Mouse (Mus musculus) lung, embryonic 14.5 days (tissue): ENCODE results near the gene Haus2. TPM values are rescaled to one million over a fixed set of nuclear protein-coding genes. Genes with fewer than 3 reads are reported as not detected.

Source experiments
- ATAC-seq: fragments of 200-750 bp; cut with Nextera tagmentation; 2 replicates; pipeline ENCODE4 v1.8.0; 2017; ENCODE audit warnings: mild to moderate bottlenecking, moderate TSS enrichment, moderate library complexity; ENCODE audit not compliant: insufficient read depth
- DNase-seq: peaks from one replicate; pipeline ENCODE4 v3.0.0-alpha.2; 2015
- H3K27ac ChIP-seq: fragments of 300-500 bp; sonication (generic); 2 replicates; pipeline ENCODE4 v1.5.1; 2014; ENCODE audit warnings: low read depth, mild to moderate bottlenecking, moderate library complexity
- H3K27me3 ChIP-seq: fragments of 300-500 bp; sonication (generic); 2 replicates; pipeline ENCODE4 v1.6.1; 2014; ENCODE audit warnings: low read length, control low read depth; ENCODE audit not compliant: insufficient read depth
- H3K36me3 ChIP-seq: fragments of 300-500 bp; sonication (generic); 2 replicates; pipeline ENCODE4 v1.6.1; 2014; ENCODE audit warnings: control low read depth; ENCODE audit not compliant: insufficient read depth
- H3K4me1 ChIP-seq: fragments of 300-500 bp; sonication (generic); 2 replicates; pipeline ENCODE4 v1.6.1; 2014; ENCODE audit warnings: antibody characterized with exemption, control low read depth; ENCODE audit not compliant: insufficient read depth
- H3K4me2 ChIP-seq: fragments of 300-500 bp; sonication (generic); 2 replicates; pipeline ENCODE4 v1.6.1; 2014; ENCODE audit warnings: mild to moderate bottlenecking
- H3K4me3 ChIP-seq: fragments of 300-500 bp; sonication (generic); 2 replicates; pipeline ENCODE4 v1.5.1; 2014; ENCODE audit warnings: low read depth, low read length
- H3K9ac ChIP-seq: fragments of 300-500 bp; sonication (generic); 2 replicates; pipeline ENCODE4 v1.6.1; 2014
- H3K9me3 ChIP-seq: fragments of 300-500 bp; sonication (generic); 2 replicates; pipeline ENCODE4 v1.6.1; 2016; ENCODE audit warnings: low read depth, low read length, control low read depth
- CTCF ChIP-seq: IDR thresholded peaks from 2 replicates; pipeline ENCODE4 v1.5.1; 2016; ENCODE audit warnings: antibody characterized with exemption, low read depth
- WGBS: fragments of 180-500 bp; shearing (Covaris S2); extraction: QIAGEN DNeasy Blood & Tissue Kit; methylation state at CpG from one replicate; pipeline ENCODE4 v1.1.7; 2014; 5-methylcytosine and 5-hydroxymethylcytosine counted together
- polyA plus RNA-seq: library from polyadenylated mRNA; unstranded; fragments of >200 nt; fragmentation: Nextera tagmentation; extraction: Ambion mirVana; gene quantifications from 2 replicates; pipeline ENCODE4 v1.2.1, GENCODE M21; 2014

The Haus2 gene
- polyA plus RNA-seq, 1 experiment from 2014 or later, result 25.7 TPM

- Histone ChIP-seq H3K27me3 (no peaks in the 10 kb centered on the region), H3K9me3 (no peaks in the 10 kb centered on the region), H3K4me3 (no peak overlapping the region), H3K4me1 (0 out of 2 replicates have a peak, but pooled peaks cover 7% of the 10 kb centered on the region), H3K36me3 (peaks cover 23% of the 10 kb centered on the region; the same call in 1 of the 2 replicates), H3K27ac (peak overlapping the region; percentile 3; the same call in 1 of the 2 replicates), H3K4me2 (peak overlapping the region; percentile 5; the same call in 1 of the 2 replicates), H3K9ac (no peak overlapping the region)
- TF ChIP-seq CTCF, result no peak
- ATAC-seq (no peak), DNase-seq (no peak)
- 48% methylated on average over 2 of the region's 2 CpGs for WGBS
Measured at GRCm38 (mm10) chr2:120631521-120631920, 22.3 kb downstream of the Haus2 start.

DNA sequence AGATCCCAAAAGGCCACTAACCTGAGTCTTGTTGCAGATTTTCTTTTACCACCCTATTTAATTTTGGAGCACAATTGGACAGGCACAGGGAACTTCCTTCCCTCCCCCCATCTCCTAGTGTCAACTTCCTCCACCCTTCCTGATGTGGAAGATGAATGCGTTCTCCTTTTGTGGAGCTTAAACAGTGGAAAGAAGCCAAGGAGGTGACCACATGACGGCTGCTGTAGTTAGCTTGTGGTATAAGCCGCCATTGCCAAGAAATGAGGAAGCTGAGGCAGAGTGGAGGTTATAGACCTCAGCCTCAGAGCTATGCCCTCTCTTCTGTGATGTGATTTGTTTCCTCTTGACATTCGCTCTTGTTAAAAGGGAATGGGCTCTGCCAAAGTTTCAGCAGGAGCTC, 22.8 kb downstream of the Haus2 start:
- Histone ChIP-seq H3K27ac (peak overlapping the region; percentile 3; the same call in 1 of the 2 replicates), H3K9me3 (no peaks in the 10 kb centered on the region), H3K9ac (no peak overlapping the region), H3K4me1 (0 out of 2 replicates have a peak, but pooled peaks cover 7% of the 10 kb centered on the region), H3K36me3 (peaks cover 23% of the 10 kb centered on the region; the same call in 1 of the 2 replicates), H3K27me3 (no peaks in the 10 kb centered on the region), H3K4me2 (peak overlapping the region; percentile 5; the same call in 1 of the 2 replicates), H3K4me3 (no peak overlapping the region)
- 50% methylated on average over 4 of the region's 4 CpGs for WGBS
- no peak for TF ChIP-seq CTCF
- no peak for ATAC-seq
- DNase-seq, result peak; percentile 70

DNA sequence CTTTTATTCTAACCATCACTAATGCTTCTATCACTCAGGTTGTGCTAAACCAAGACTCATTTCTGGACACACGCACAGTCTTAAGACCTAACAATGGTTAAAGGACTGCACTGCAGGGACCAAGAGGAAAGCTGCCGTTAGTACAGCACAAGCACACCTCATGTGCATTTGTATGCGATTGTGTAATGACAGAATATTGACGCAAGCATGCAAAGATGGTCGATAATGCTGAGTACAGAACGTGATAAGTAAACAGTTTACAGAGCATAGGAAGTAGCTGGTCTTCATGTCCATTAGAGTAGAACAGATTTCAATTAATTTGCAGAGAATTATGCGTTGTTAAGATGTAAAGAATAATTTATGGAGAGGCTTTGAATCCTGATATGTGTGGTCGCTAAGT, 31.7 kb downstream of the Haus2 start:
- WGBS, result 86% methylated on average over 8 of the region's 8 CpGs
- H3K4me1 ChIP-seq, result no peaks in the 10 kb centered on the region

DNA sequence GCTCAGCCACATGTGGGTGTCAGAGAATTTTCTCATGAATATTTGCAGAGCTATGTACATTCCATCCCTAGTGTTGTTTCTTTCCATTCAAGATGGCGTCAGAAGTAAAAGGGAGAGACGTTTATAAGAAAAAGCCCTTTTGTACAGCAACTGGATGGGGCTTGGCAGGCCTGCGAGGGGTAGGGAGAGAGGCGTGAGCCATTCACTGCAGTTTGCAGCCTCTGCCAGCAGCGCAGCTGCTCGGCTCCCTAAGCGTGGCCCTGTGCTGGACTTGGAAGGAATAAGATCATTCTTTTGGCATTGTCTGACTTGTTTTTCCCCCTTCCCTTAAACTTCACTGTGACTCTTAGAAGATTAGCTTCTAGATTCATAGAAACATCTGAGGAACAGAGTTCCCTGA, 34.7 kb downstream of the Haus2 start:
- H3K36me3 ChIP-seq, result peaks cover 10% of the 10 kb centered on the region; the same call in 1 of the 2 replicates
- no peak overlapping the region for H3K4me3 ChIP-seq
- 42% methylated on average over 7 of the region's 7 CpGs for WGBS
- H3K27me3 ChIP-seq, result no peaks in the 10 kb centered on the region
- no peak overlapping the region for H3K9ac ChIP-seq
- DNase-seq, result peak; percentile 83
- H3K4me2 ChIP-seq, result no peak overlapping the region
- TF ChIP-seq CTCF, result no peak
- no peaks in the 10 kb centered on the region for H3K4me1 ChIP-seq
- ATAC-seq, result peak; percentile 95
- H3K9me3 ChIP-seq, result no peaks in the 10 kb centered on the region
- H3K27ac ChIP-seq, result peak overlapping the region; percentile 55

More for the DNA sequence above, 31.7 kb downstream of the Haus2 start:
- no peaks in the 10 kb centered on the region for H3K9me3 ChIP-seq
- no peaks in the 10 kb centered on the region for H3K27me3 ChIP-seq
- no peak for DNase-seq
- no peak for ATAC-seq
- no peak for TF ChIP-seq CTCF
- H3K9ac ChIP-seq, result no peak overlapping the region
- no peak overlapping the region for H3K4me3 ChIP-seq
- peaks cover 10% of the 10 kb centered on the region; the same call in 1 of the 2 replicates for H3K36me3 ChIP-seq
- H3K27ac ChIP-seq, result no peak overlapping the region
- H3K4me2 ChIP-seq, result no peak overlapping the region

GRCm38 (mm10) chr2:120646777-120647176, 37.6 kb downstream of the Haus2 start:
- DNase-seq (peak; percentile 80), ATAC-seq (peak; percentile 77; the same call in 1 of the 2 replicates)
- no peaks in the 10 kb centered on the region for H3K27me3 ChIP-seq
- peaks cover 10% of the 10 kb centered on the region; the same call in 1 of the 2 replicates for H3K36me3 ChIP-seq
- H3K4me2 ChIP-seq, result no peak overlapping the region
- no peaks in the 10 kb centered on the region for H3K4me1 ChIP-seq
- H3K4me3 ChIP-seq, result no peak overlapping the region
- H3K27ac ChIP-seq, result no peak overlapping the region
- 39% methylated on average over 4 of the region's 4 CpGs for WGBS
- no peaks in the 10 kb centered on the region for H3K9me3 ChIP-seq
- no peak for TF ChIP-seq CTCF
- no peak overlapping the region for H3K9ac ChIP-seq

DNA sequence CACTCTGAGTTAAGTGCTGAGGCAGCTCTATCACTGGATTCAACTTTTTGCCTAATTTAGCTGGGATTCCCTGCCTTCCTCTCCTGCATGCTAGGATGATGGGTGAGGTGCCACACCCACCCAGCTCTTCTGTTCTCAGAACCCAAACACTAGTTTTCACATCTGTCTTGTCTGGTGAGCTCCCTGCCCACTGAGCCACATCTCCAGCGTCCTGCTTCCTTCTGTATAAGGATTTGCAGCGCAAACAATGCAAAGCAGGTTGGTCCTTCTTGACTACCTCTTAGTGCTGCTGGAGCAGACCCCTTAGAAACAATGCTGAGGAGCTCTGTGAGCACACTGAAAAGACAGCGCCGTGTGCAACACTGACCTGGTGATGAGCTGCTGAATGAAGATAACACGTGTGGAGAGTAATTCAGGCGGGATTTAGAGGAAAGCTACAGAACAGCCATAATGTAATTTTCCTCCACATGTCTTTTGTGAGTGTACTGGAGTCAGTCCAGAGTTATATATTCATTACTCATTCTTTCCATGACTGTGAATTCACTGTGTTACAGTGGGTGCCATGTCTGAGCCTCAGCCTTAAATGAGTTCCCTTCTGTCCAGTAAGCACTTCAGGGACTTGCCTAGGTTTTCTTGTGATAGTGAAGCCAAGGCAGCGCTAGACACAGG, 43.2 kb downstream of the Haus2 start:
- no peak overlapping the region for H3K9ac ChIP-seq
- H3K27ac ChIP-seq, result peak overlapping the region; percentile 65
- H3K36me3 ChIP-seq, result no peaks in the 10 kb centered on the region
- no peaks in the 10 kb centered on the region for H3K27me3 ChIP-seq
- TF ChIP-seq CTCF, result no peak
- H3K4me2 ChIP-seq, result no peak overlapping the region
- DNase-seq (peak; percentile 40), ATAC-seq (peak; percentile 35; the same call in 1 of the 2 replicates)
- H3K4me3 ChIP-seq, result no peak overlapping the region
- H3K9me3 ChIP-seq, result no peaks in the 10 kb centered on the region
- H3K4me1 ChIP-seq, result no peaks in the 10 kb centered on the region; the same call in 1 of the 2 replicates
- 61% methylated on average over 7 of the region's 7 CpGs for WGBS

- H3K27me3 ChIP-seq, result no peaks in the 10 kb centered on the region
- ATAC-seq (peak; percentile 35; the same call in 1 of the 2 replicates), DNase-seq (peak; percentile 34)
- WGBS, result 74% methylated on average over 7 of the region's 7 CpGs
- no peak overlapping the region for H3K4me2 ChIP-seq
- H3K9me3 ChIP-seq, result no peaks in the 10 kb centered on the region
- H3K9ac ChIP-seq, result no peak overlapping the region
- no peak for TF ChIP-seq CTCF
- no peaks in the 10 kb centered on the region; the same call in 1 of the 2 replicates for H3K4me1 ChIP-seq
- no peaks in the 10 kb centered on the region for H3K36me3 ChIP-seq
- H3K4me3 ChIP-seq, result no peak overlapping the region
- peak overlapping the region; percentile 65; the same call in 1 of the 2 replicates for H3K27ac ChIP-seq
Measured at GRCm38 (mm10) chr2:120652925-120653284, 43.7 kb downstream of the Haus2 start.
